Mouse (Mus musculus): ENCODE data around the gene Kcnrg. TPM values are rescaled to one million over a fixed set of nuclear protein-coding genes. Genes with fewer than 3 reads are reported as not detected.
A peak's percentile ranks its signal among the peaks of the same experiment; 100 is the strongest.

Gene Kcnrg
- polyA plus RNA-seq, 1 experiment = 0.51 TPM

DNA sequence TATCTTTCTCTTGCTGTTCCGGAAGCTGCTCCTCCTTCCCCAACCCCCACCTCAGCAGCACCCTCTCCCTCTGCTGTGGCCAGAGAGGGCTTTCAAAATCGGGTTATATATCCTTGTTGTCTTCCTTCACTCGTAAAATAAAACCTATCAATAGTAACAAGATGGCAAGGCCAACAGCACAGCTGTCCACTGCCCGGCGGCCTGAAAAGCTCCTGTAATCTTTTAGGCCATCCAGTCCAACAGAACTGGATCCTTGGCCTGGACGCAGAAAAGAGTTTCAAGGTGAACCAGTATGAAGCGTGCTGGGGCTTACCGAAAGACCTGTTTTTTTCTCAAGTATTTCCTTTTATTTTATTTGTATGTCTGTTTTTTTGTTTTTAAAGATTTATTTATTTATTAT is 31.3 kb upstream of the Kcnrg start:
- WGBS = 83% methylated on average over 8 of the region's 8 CpGs
- no peak overlapping the region for H3K27ac ChIP-seq (ENCODE audit: insufficient read depth, low read length)
- DNase-seq = no peak
- TF ChIP-seq POLR2A (IDR thresholded peaks at IDR 0.05; ENCODE audit: borderline replicate concordance, insufficient read depth, low read length) = no peak
- no peak for TF ChIP-seq CTCF (IDR thresholded peaks at IDR 0.05; ENCODE audit: borderline replicate concordance, insufficient read depth, low read depth, low read length)
- H3K27me3 ChIP-seq (ENCODE audit: control insufficient read depth, insufficient read depth, low read length) = no peaks in the 10 kb centered on the region
- H3K4me1 ChIP-seq (ENCODE audit: control insufficient read depth, insufficient read depth, low read length) = no peaks in the 10 kb centered on the region
- no peak overlapping the region for H3K4me3 ChIP-seq (replicated peaks; ENCODE audit: insufficient read depth, low read depth, low read length)

DNA sequence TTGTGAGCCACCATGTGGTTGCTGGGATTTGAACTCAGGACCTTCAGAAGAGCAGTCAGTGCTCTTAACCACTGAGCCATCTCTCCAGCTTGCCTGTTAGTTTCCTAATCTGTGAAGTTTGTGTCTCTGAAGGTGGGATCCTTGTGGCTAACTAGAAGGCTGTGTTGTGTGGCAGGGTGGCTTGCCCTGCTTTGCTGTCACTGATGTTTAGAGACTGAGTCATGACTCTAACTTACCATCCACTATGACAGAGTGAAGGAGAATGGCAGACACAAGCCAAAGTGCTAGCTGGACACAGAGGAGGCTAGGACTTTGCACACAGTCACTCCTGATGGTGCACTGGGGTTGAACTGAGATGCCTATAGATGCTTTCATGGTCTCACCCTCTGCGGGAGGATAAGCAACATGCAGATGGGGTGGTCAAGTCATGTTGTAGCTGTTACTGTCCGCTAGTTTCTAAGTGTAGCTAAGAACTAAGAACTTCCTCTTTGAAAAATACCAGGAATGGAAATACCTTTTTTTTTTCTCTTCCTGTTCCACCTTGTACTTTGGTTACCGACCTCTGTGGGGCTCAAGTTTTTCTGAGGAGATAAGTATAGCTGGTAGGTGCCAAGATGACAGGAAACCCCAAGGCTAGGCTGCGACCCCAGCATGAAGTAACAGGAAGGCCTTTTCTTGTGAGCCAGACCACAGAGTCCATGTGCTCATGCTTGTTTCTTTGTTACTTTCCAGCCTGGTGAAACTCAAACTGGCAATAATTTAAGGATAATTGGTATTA is 17.8 kb upstream of the Kcnrg start:
- H3K4me3 ChIP-seq (replicated peaks; ENCODE audit: insufficient read depth, low read depth, low read length) = no peak overlapping the region

GRCm38 (mm10) chr14:61596719-61597426 is 10.4 kb upstream of the Kcnrg start:
- no peak overlapping the region for H3K4me3 ChIP-seq (replicated peaks; ENCODE audit: insufficient read depth, low read depth, low read length)
- WGBS = 95% methylated on average over 9 of the region's 9 CpGs
- H3K4me1 ChIP-seq (ENCODE audit: control insufficient read depth, insufficient read depth, low read length) = peaks cover 3% of the 10 kb centered on the region
- DNase-seq = no peak
- H3K27ac ChIP-seq (ENCODE audit: insufficient read depth, low read length) = no peak overlapping the region
- TF ChIP-seq CTCF (IDR thresholded peaks at IDR 0.05; ENCODE audit: borderline replicate concordance, insufficient read depth, low read depth, low read length) (no peak), POLR2A (IDR thresholded peaks at IDR 0.05; ENCODE audit: borderline replicate concordance, insufficient read depth, low read length) (no peak)
- H3K27me3 ChIP-seq (ENCODE audit: control insufficient read depth, insufficient read depth, low read length) = no peaks in the 10 kb centered on the region

More for the DNA sequence above, 17.8 kb upstream of the Kcnrg start:
- TF ChIP-seq CTCF (IDR thresholded peaks at IDR 0.05; ENCODE audit: borderline replicate concordance, insufficient read depth, low read depth, low read length) = no peak
- Histone ChIP-seq H3K27ac (ENCODE audit: insufficient read depth, low read length) (no peak overlapping the region), H3K27me3 (ENCODE audit: control insufficient read depth, insufficient read depth, low read length) (no peaks in the 10 kb centered on the region), H3K4me1 (ENCODE audit: control insufficient read depth, insufficient read depth, low read length) (no peaks in the 10 kb centered on the region)
- no peak for DNase-seq
- WGBS = 87% methylated on average over 4 of the region's 4 CpGs

DNA sequence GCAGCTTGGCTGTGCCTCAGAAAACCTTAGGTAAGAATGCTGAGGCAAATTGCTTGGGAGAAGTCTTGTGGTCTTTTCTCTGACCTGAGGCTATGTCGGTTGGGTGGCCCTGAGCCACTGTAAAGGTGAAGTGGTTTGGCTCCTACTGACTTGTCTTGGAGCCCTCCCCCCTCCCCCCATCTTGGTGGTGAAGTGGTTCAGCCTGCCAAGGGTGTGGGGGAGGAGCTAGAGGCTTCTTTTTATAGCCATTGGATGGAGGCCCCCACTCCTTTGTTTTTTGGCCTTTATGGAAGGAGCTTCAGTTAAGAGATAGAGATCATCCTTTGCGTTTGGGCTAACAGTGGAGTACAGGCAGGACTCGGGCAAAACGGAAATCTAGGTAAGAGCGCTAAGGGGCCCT is 9.3 kb upstream of the Kcnrg start, which contains the start of gene Trim13:
Gene Trim13, plus strand, starts transcription at position 280 of the 400 bp plus-strand sequence.
- 78% methylated on average over 5 of the region's 5 CpGs for WGBS
- H3K27ac ChIP-seq (ENCODE audit: insufficient read depth, low read length) = no peak within 1 kb of the TSS
- TF ChIP-seq CTCF (IDR thresholded peaks at IDR 0.05; ENCODE audit: borderline replicate concordance, insufficient read depth, low read depth, low read length) (no peak), POLR2A (IDR thresholded peaks at IDR 0.05; ENCODE audit: borderline replicate concordance, insufficient read depth, low read length) (no peak)

DNA sequence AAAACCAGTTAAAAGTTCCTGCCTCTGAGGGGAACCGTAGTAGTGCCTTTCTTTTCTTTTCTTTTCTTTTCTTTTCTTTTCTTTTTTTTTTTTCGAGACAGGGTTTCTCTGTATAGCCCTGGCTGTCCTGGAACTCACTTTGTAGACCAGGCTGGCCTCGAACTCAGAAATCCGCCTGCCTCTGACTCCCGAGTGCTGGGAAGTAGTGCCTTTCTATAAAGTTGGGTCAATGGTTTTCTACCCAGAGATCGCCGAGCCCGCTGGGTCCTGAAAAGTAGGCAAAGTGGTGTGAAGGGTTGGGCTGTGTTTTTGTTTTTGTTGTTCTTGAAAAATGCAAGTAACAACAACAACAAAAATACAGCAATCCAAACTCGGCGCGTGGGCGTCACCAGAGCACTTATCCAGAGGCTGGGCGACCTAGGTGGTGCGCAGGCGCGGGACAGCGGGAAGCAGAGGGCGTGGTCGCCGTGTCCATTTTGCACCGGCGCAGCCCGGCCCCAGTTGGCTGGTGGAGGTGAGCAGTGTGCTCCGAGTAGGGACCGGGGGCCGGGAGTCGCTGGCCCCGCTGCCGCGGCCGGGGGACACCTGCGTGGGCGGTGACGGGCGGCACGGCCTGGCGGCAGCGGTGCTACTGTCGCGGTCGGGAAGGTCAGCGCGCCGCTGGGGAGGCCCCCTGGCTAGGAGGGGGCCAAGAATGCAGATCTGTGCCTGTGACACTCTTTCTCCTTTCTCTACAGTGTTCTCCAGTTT is 8.0 kb upstream of the Kcnrg start:
- 4% methylated on average over 43 of the region's 44 CpGs for WGBS
- Histone ChIP-seq H3K4me1 (ENCODE audit: control insufficient read depth, insufficient read depth, low read length) (peaks cover 3% of the 10 kb centered on the region), H3K4me3 (replicated peaks; ENCODE audit: insufficient read depth, low read depth, low read length) (peak overlapping the region; percentile 86), H3K27me3 (ENCODE audit: control insufficient read depth, insufficient read depth, low read length) (no peaks in the 10 kb centered on the region), H3K27ac (ENCODE audit: insufficient read depth, low read length) (0 out of 2 replicates have a peak overlapping the region, but pooled peaks have one; percentile 48)
- DNase-seq = peak; percentile 91
- peak; percentile 51; the same call in 1 of the 2 replicates for TF ChIP-seq POLR2A (IDR thresholded peaks at IDR 0.05; ENCODE audit: borderline replicate concordance, insufficient read depth, low read length)
- no peak for TF ChIP-seq CTCF (IDR thresholded peaks at IDR 0.05; ENCODE audit: borderline replicate concordance, insufficient read depth, low read depth, low read length)

More for the DNA sequence above, 9.3 kb upstream of the Kcnrg start, which contains the start of gene Trim13:
- no peak for DNase-seq
- H3K4me1 ChIP-seq (ENCODE audit: control insufficient read depth, insufficient read depth, low read length) = peaks cover 3% of the 10 kb centered on the region
- no peaks in the 10 kb centered on the region for H3K27me3 ChIP-seq (ENCODE audit: control insufficient read depth, insufficient read depth, low read length)
- H3K4me3 ChIP-seq (replicated peaks; ENCODE audit: insufficient read depth, low read depth, low read length) = peak within 1 kb of the TSS; percentile 86

GRCm38 (mm10) chr14:61601348-61601747 is 5.9 kb upstream of the Kcnrg start:
- Histone ChIP-seq H3K27ac (ENCODE audit: insufficient read depth, low read length) (no peak overlapping the region), H3K4me3 (replicated peaks; ENCODE audit: insufficient read depth, low read depth, low read length) (no peak overlapping the region), H3K4me1 (ENCODE audit: control insufficient read depth, insufficient read depth, low read length) (peaks cover 3% of the 10 kb centered on the region), H3K27me3 (ENCODE audit: control insufficient read depth, insufficient read depth, low read length) (no peaks in the 10 kb centered on the region)
- WGBS = 89% methylated on average over 9 of the region's 9 CpGs
- no peak for TF ChIP-seq POLR2A (IDR thresholded peaks at IDR 0.05; ENCODE audit: borderline replicate concordance, insufficient read depth, low read length)
- no peak for TF ChIP-seq CTCF (IDR thresholded peaks at IDR 0.05; ENCODE audit: borderline replicate concordance, insufficient read depth, low read depth, low read length)
- DNase-seq = no peak

GRCm38 (mm10) chr14:61603069-61603755 is 4.0 kb upstream of the Kcnrg start:
- Histone ChIP-seq H3K27ac (ENCODE audit: insufficient read depth, low read length) (peak overlapping the region; percentile 56; the same call in 1 of the 2 replicates), H3K4me3 (replicated peaks; ENCODE audit: insufficient read depth, low read depth, low read length) (no peak overlapping the region), H3K4me1 (ENCODE audit: control insufficient read depth, insufficient read depth, low read length) (peaks cover 3% of the 10 kb centered on the region), H3K27me3 (ENCODE audit: control insufficient read depth, insufficient read depth, low read length) (no peaks in the 10 kb centered on the region)
- DNase-seq = no peak
- 74% methylated on average over 8 of the region's 8 CpGs for WGBS
- TF ChIP-seq POLR2A (IDR thresholded peaks at IDR 0.05; ENCODE audit: borderline replicate concordance, insufficient read depth, low read length) = no peak
- no peak for TF ChIP-seq CTCF (IDR thresholded peaks at IDR 0.05; ENCODE audit: borderline replicate concordance, insufficient read depth, low read depth, low read length)

Data from cerebellum, adult 2 months (tissue).